Mouse (Mus musculus): ENCODE data around the gene Cenpi.
A peak's percentile ranks its signal among the peaks of the same experiment; 100 is the strongest.

The Cenpi gene

DNA sequence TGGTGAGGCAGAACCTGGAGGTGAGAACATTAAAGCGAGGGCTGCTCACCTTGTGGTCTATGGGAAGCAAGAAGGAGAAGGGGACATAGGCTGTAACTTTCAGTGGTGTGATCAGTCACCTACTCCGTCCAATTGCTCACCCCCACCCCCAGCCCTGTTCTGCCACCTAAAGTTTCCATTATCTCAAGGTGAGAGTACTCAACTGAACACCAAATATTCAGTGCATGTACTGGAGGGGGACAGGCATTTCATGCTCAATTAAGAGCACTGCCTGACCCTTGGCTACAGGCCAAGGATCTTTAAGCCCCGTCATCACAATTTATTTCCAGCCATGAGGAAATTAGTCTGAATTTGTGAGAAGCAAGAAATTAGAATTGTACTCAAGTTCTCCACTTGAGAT, 58.7 kb downstream of the Cenpi start:
- no peak for DNase-seq

DNA sequence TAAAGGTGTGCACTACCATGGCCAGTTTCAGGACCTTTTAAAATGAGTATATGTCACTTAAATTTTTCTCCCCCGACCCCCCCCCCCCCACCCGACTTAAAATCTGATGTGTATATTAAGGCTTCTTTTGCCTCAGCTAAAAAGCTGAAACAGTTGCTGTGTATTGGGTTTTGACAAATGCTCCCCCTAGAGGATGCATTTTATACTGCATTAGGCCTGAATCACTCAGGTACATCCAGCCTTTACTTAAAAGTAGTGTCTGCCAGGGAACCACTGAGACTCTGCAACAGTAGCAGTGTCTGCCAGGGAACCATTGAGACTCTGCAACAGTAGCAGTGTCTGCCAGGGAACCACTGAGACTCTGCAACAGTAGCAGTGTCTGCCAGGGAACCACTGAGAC, 63.4 kb downstream of the Cenpi start:
- DNase-seq = no peak

DNA sequence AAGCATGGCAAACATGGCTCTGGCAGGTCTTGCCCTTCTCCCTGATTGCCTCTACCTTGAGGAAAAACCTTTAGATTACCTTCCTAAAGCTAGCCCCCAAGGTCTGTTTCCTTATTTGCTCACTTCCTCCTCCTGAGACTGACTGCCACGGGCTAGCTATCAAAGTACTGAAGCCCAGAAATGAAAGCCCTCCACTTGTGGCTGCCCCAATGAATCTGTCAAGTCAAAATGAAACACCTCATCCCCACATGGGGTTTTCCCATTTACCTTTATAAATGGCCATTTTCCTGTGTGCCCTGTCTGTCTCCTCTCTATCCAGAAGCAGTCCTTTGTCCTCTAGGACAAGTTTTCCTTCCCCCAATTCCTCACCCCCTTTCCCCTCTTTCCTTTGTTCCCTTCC, 66.3 kb downstream of the Cenpi start:
- no peak for DNase-seq

DNA sequence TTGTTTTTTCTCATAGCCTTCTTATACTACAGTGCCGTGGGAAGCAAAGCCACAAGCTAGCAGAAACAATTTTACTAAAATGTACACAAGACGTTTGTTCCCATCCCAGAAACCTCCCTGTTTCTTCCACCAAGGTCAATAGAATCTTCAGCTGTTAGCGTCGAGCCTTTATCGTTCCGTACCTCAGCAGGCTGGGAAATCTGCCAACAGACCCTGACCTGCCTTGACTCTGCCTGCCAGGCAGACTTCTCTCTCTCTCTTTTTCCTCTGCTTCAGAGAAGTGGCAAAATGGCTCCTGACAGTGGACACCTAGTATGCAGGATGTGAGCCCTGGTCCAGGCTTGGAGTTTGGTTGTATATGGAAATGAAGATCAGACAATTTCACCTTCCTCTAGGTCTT, 77.0 kb downstream of the Cenpi start:
- DNase-seq = no peak

DNA sequence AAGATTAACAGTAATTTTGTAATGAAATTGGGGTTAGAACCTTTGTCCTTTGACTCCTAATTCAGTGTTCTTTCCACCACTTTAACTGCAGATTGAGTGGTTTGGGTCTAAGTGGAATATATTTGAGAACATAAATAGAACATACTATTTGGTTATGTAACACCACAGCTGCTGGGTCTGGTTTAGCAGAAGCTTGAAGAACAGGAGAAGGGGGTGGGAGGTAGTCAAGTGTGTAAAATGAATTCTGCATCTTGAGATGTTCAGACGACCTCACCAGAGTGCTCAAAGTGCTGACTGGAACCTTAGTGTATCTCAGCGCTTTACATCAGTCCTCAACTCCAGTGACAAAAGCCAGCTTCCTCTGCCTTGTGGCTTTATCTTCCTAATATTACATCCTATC, 91.1 kb downstream of the Cenpi start:
- DNase-seq = no peak

DNA sequence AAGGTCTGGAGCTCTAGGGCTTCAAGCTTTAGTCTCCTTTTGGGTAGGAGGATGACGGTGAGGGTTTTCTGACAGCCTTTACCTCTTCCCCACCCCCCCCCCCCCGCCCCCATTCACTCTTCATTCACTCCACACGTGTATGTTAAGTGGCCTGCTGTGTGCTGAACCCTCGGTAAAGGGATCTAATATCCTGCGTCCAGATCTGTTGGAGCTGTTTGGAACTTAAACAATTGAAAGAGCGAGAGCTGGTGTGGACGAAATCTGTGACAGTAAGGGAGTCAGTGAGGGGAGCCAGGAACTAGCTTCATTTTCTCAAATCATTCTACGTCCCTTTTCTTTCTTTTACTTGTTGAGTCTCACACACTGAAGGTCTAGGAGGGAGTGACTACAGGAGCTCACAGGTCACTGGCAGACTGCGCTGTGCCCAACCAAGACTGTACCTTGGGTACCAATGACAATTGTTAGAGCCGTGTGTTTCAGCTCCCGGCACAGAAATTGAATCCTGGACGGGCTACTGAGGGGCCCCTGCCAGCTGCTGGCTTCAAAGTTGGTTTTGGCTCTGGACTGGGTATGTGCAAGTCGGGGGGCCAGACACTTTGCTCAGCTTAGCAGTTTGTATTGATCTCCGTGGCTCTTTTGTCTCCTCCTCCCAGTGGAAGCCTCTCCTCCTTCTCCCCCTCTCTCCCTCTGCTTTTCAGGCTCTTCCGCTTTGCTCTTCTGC, 96.1 kb downstream of the Cenpi start, which contains the start of gene Drp2:
Gene Drp2, plus strand, starts transcription at position 689 of the 721 bp plus-strand sequence.
- DNase-seq = peak; percentile 2 to 4

DNA sequence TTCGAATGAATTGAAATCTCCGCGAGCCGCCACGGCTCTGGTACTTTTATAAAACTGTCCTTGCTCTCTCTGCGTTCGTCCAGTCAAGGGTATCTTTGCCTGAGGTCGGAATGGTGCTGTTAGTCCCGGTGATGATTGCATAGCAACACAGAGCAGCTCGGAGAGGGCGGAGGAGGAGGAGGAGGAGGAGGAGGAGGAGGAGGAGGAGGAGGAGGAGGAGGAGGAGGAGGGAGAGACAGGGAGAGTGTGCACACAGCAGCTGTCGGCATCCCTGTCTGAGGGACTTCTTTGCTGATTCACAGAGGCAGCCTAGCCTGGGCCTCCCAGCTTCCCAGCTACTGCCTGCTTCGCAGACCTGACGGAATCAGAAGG, 96.7 kb downstream of the Cenpi start:
- DNase-seq = peak; percentile 2 to 9

DNA sequence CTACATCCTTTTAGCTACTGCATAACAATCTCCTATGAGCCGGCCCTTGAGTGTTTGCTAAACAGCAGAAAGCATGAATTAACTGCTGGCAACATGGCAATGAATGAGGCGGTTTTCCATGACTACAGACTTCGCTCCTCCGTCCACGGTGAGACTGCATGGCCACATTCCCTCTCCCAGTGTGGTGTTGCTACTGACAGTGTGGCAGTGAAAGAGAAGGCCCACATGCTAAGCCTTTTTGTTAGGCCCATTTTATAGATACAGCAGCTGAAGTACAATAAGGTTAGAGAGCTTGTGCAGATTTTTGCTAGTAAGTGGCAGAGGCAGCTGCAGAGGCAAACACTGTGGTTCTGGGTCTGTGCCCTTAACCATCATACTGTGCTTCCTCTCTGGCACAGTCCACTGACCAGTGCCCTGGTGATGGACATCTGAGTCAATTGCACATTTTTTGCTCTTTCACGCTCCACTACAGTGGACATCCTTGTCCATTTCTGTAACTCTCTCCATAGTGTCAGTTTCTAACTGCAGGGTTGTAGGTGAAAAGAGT, 101.5 kb downstream of the Cenpi start:
- no peak for DNase-seq

DNA sequence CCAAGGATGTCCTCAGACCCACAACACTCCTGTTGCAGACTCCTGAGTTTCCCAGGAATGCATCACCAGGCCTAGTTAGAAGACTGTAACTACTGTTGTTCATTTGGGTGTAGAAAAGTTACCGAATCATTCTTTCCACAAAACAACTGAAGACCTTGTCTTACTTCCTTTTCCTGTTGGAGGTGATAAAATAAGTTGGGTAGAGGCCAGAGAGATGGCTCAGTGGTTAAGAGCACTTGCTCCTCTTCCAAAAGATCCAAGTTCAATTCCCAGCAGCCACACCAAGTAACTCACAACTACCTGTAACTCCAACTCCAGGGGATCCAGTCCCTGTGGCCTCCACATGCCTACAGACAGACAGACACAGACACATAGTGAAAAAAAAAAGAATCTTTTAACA, 104.2 kb downstream of the Cenpi start:
- no peak for DNase-seq
